ENCODE assay signal across 8 mouse cellular contexts in the genomic region with DNA sequence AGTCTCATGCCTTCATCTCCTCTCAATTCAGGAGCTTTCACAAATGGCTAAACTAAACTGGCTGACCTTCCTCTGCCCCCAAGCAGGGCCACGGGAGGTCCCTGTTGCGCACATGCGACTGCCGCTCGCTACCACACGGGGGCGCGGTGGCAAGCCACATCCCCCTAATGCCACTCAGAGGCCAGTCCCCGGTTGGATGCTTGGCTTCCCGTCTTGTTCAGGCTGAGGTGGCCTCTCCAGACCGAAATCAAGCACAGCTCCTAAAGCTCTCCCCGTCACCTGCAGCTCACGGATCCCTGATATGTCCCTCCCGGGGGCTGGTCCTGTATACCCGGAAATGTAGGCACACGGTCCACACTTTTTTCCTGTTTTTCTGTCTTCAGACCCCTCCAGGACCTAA. TPM values are rescaled to one million over a fixed set of nuclear protein-coding genes. Genes with fewer than 3 reads are reported as not detected.
DNase-seq lines count a peak whose midpoint lies in the region; ATAC-seq lines count a peak whose summit lies in the region.

No protein-coding gene starts in this region.

- peak; percentile 65 for DNase-seq in adipocyte (ENCODE audit: low spot score)
- peak; percentile 97 for DNase-seq in embryo, embryonic 10 days (ENCODE audit: low spot score)
- peak; percentile 86 for DNase-seq in gastrocnemius, postnatal 25 days
- peak; percentile 71 to 75 for DNase-seq in left cerebral cortex, adult 8-10 months (ENCODE audit: low spot score in 2 of 2)
- DNase-seq in right cerebral cortex, adult 2 months (ENCODE audit: low spot score in 2 of 2), result peak; percentile 85
- peak; percentile 62 for DNase-seq in urinary bladder, postnatal 10 days (ENCODE audit: low spot score)

- H3K9me3 ChIP-seq in megakaryocyte, embryonic 14.5 days, result 0 out of 2 replicates have a peak, but pooled peaks cover 3% of the 10 kb centered on the region

- no peaks in the 10 kb centered on the region for H3K36me3 ChIP-seq in megakaryocyte, embryonic 14.5 days (replicated peaks; ENCODE audit: low read length)

- peaks cover 24% of the 10 kb centered on the region for H3K4me1 ChIP-seq in megakaryocyte, embryonic 14.5 days

- H3K27me3 ChIP-seq in megakaryocyte, embryonic 14.5 days (replicated peaks), result peaks cover 92% of the 10 kb centered on the region

- peak overlapping the region; percentile 92 for H3K4me3 ChIP-seq in megakaryocyte, embryonic 14.5 days (replicated peaks)

- ATAC-seq in inflammation-experienced regulatory T-cells, adult 6 months, result peak; percentile 59

RNA-seq across cellular contexts. Expression of a gene that starts 1.1 kb away (rescaled TPM):
- total RNA-seq in gastrocnemius, postnatal 25 days (2021), result under 1 TPM; 0.13 TPM
- polyA plus RNA-seq in inflammation-experienced regulatory T-cells, adult 6 months (2017; shearing (Covaris generic)), result not detected
- total RNA-seq in left cerebral cortex, adult 8-10 months (2022), result 100 to 1,000 TPM; 254 to 259 (median 256) TPM
- 0.34 TPM in 1 of 2 replicates, not detected in the other for polyA plus RNA-seq in megakaryocyte, embryonic 14.5 days (2012; ENCODE audit: insufficient read depth, low replicate concordance)

RNA-seq across cellular contexts. Expression of a gene that starts 27.0 kb away (rescaled TPM):
- total RNA-seq in gastrocnemius, postnatal 25 days (2021), result under 1 TPM; 0.91 to 0.95 TPM
- not detected for polyA plus RNA-seq in inflammation-experienced regulatory T-cells, adult 6 months (2017; shearing (Covaris generic))
- 10 to 100 TPM in 3 of 4 experiments, 1 to 10 TPM in 1; 9.4 to 11.2 (median 10.7) TPM for total RNA-seq in left cerebral cortex, adult 8-10 months (2022)
- polyA plus RNA-seq in megakaryocyte, embryonic 14.5 days (2012; ENCODE audit: insufficient read depth, low replicate concordance), result not detected in 2 replicates

RNA-seq across cellular contexts. Expression of a gene that starts 37.7 kb away (rescaled TPM):
- total RNA-seq in gastrocnemius, postnatal 25 days (2021), result 100 to 1,000 TPM in 1 of 2 experiments, 10 to 100 TPM in 1; 84.7 to 109 TPM
- polyA plus RNA-seq in inflammation-experienced regulatory T-cells, adult 6 months (2017; shearing (Covaris generic)), result not detected
- total RNA-seq in left cerebral cortex, adult 8-10 months (2022), result 10 to 100 TPM; 60.1 to 66.2 (median 60.8) TPM
- not detected in 2 replicates for polyA plus RNA-seq in megakaryocyte, embryonic 14.5 days (2012; ENCODE audit: insufficient read depth, low replicate concordance)

RNA-seq across cellular contexts. Expression of a gene that starts 57.8 kb away (rescaled TPM):
- 10 to 100 TPM; 11.4 to 15.2 TPM for total RNA-seq in gastrocnemius, postnatal 25 days (2021)
- polyA plus RNA-seq in inflammation-experienced regulatory T-cells, adult 6 months (2017; shearing (Covaris generic)), result under 1 TPM; 0.21 to 0.33 (median 0.28) TPM
- 10 to 100 TPM; 71.7 to 85.8 (median 80.1) TPM for total RNA-seq in left cerebral cortex, adult 8-10 months (2022)
- 1.5 and 13.9 TPM in 2 replicates for polyA plus RNA-seq in megakaryocyte, embryonic 14.5 days (2012; ENCODE audit: insufficient read depth, low replicate concordance)

Comparison
In these comparisons a context has a peak if more than half of its experiments do, and no peak if none do; other contexts are left out.
1. Peak in every context shown above with its lines: DNase-seq, ATAC-seq and H3K4me3 ChIP-seq.
2. RNA of a gene that starts 1.1 kb away (total RNA-seq): 254 to 259 TPM in left cerebral cortex, adult 8-10 months; 0.13 TPM in gastrocnemius, postnatal 25 days; every median in the first group is over 100 times any median in the second.
3. RNA of a gene that starts 27.0 kb away (total RNA-seq): 9.4 to 11.2 TPM in left cerebral cortex, adult 8-10 months; 0.91 to 0.95 TPM in gastrocnemius, postnatal 25 days; every median in the first group is over 4 times any median in the second.